Mouse (Mus musculus) hindbrain, postnatal 0 days (tissue): ENCODE results near the gene Idua. TPM values are rescaled to one million over a fixed set of nuclear protein-coding genes. Genes with fewer than 3 reads are reported as not detected.

Source experiments
- ATAC-seq: fragments of 200-750 bp; cut with Nextera tagmentation; 2 replicates; pipeline ENCODE4 v1.8.0; 2017; ENCODE audit warnings: mild to moderate bottlenecking, moderate TSS enrichment, moderate library complexity
- DNase-seq: peaks from one replicate; pipeline ENCODE4 v3.0.0-alpha.2; 2015; ENCODE audit warnings: low spot score
- H3K27ac ChIP-seq: fragments of 300-500 bp; sonication (generic); 2 replicates; pipeline ENCODE4 v1.5.1; 2014; ENCODE audit warnings: mild to moderate bottlenecking
- H3K27me3 ChIP-seq: fragments of 300-500 bp; sonication (generic); 2 replicates; pipeline ENCODE4 v1.6.1; 2014; ENCODE audit warnings: low read length, mixed read lengths; ENCODE audit not compliant: insufficient read depth
- H3K36me3 ChIP-seq: fragments of 300-500 bp; sonication (generic); 2 replicates; pipeline ENCODE4 v1.6.1; 2014; ENCODE audit warnings: low read length, mixed read lengths; ENCODE audit not compliant: insufficient read depth
- H3K4me1 ChIP-seq: fragments of 300-500 bp; sonication (generic); 2 replicates; pipeline ENCODE4 v1.6.1; 2014; ENCODE audit warnings: antibody characterized with exemption, low read length, mixed read lengths; ENCODE audit not compliant: insufficient read depth
- H3K4me2 ChIP-seq: fragments of 300-500 bp; sonication (generic); 2 replicates; pipeline ENCODE4 v1.6.1; 2014; ENCODE audit warnings: low read depth, mild to moderate bottlenecking, low read length, moderate library complexity, mixed read lengths
- H3K4me3 ChIP-seq: fragments of 300-500 bp; sonication (generic); 2 replicates; pipeline ENCODE4 v1.5.1; 2014; ENCODE audit warnings: low read length
- H3K9ac ChIP-seq: fragments of 300-500 bp; sonication (generic); replicated peaks from 2 replicates; pipeline ENCODE4 v1.6.1; 2014; ENCODE audit warnings: mild to moderate bottlenecking, low read length, moderate library complexity, mixed read lengths
- H3K9me3 ChIP-seq: fragments of 300-500 bp; sonication (generic); 2 replicates; pipeline ENCODE4 v1.6.1; 2016; ENCODE audit warnings: low read length, mixed read lengths
- CTCF ChIP-seq: IDR thresholded peaks from 2 replicates; pipeline ENCODE4 v1.5.1; 2016; ENCODE audit warnings: antibody characterized with exemption, control low read depth, low read depth
- WGBS: fragments of 180-500 bp; shearing (Covaris S2); extraction: QIAGEN DNeasy Blood & Tissue Kit; methylation state at CpG from one replicate; pipeline ENCODE4 v1.1.7; 2014; 5-methylcytosine and 5-hydroxymethylcytosine counted together
- polyA plus RNA-seq: library from polyadenylated mRNA; unstranded; fragments of >200 nt; fragmentation: Nextera tagmentation; extraction: Ambion mirVana; gene quantifications from 2 replicates; pipeline ENCODE4 v1.2.1, GENCODE M21; 2015
- total RNA-seq: library from RNA; depleted of rRNA; stranded (reverse); fragments of >200 nt; gene quantifications from 2 replicates; pipeline ENCODE4 v1.2.3, GENCODE M21; 2014

Gene Idua
- total and polyA plus RNA-seq, 2 experiments from 2014 or later, result 8.2 to 11.4 TPM

GRCm38 (mm10) chr5:108713096-108713495 lies 53.0 kb downstream of the Idua start:
- no peaks in the 10 kb centered on the region for H3K36me3 ChIP-seq
- ATAC-seq (no peak), DNase-seq (no peak)
- no peak overlapping the region for H3K9ac ChIP-seq
- no peak overlapping the region for H3K4me2 ChIP-seq
- no peak overlapping the region for H3K4me3 ChIP-seq
- H3K4me1 ChIP-seq, result no peaks in the 10 kb centered on the region
- no peak for TF ChIP-seq CTCF
- H3K27me3 ChIP-seq, result no peaks in the 10 kb centered on the region
- WGBS, result 82% methylated on average over 2 of the region's 2 CpGs
- no peaks in the 10 kb centered on the region for H3K9me3 ChIP-seq
- peak overlapping the region; percentile 54; the same call in 1 of the 2 replicates for H3K27ac ChIP-seq

DNA sequence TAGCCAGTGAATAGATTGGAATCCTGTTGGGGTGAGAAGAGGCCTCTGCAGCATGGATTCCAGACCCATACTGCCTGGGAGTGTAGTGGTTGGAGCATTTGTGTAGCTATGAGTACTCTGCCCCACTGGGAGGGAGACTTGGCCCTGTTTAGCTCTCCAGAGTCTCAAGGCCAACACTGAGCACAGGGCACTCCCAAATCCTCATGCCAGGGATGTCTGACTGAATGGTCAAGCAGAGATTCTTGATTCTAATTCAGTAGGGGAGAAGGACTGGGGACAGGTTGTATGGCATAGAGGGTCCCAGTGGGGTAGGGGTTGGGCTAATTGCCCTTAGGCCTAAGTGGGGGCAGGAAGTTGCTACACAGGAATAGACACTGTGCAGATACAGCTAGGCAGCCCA lies 53.6 kb downstream of the Idua start:
- Histone ChIP-seq H3K36me3 (no peaks in the 10 kb centered on the region), H3K27me3 (no peaks in the 10 kb centered on the region), H3K9ac (no peak overlapping the region), H3K27ac (peak overlapping the region; percentile 54; the same call in 1 of the 2 replicates), H3K4me1 (no peaks in the 10 kb centered on the region), H3K4me3 (no peak overlapping the region), H3K9me3 (no peaks in the 10 kb centered on the region), H3K4me2 (no peak overlapping the region)
- no peak for DNase-seq
- peak; percentile 28; the same call in 1 of the 2 replicates for ATAC-seq
- TF ChIP-seq CTCF, result no peak

DNA sequence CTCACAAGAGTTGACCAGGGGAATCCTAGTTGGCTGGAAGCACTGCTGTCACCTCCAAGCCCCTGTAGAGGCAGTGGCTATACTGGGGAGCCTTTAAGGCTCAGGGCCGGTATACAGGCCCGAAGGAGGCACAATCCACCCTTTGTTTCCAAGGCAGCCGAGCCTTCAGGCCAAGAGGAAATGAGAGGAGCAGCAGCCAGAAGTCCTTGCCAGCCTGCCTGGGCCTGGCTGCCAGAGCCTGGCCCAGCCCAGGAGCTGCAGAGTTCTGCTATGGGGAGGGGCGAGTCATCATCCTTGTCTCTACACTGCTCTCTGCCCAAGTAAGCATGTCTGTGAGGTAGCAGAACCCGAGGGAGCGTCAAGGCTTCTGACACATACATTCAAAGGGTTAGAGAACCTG lies 54.0 kb downstream of the Idua start:
- peak overlapping the region; percentile 54; the same call in 1 of the 2 replicates for H3K27ac ChIP-seq
- no peaks in the 10 kb centered on the region for H3K9me3 ChIP-seq
- no peaks in the 10 kb centered on the region for H3K27me3 ChIP-seq
- H3K9ac ChIP-seq, result no peak overlapping the region
- H3K36me3 ChIP-seq, result no peaks in the 10 kb centered on the region
- H3K4me3 ChIP-seq, result no peak overlapping the region
- TF ChIP-seq CTCF, result no peak
- H3K4me1 ChIP-seq, result no peaks in the 10 kb centered on the region
- WGBS, result 40% methylated on average over 6 of the region's 6 CpGs
- H3K4me2 ChIP-seq, result no peak overlapping the region
- peak; percentile 89 for ATAC-seq
- DNase-seq, result peak; percentile 76

DNA sequence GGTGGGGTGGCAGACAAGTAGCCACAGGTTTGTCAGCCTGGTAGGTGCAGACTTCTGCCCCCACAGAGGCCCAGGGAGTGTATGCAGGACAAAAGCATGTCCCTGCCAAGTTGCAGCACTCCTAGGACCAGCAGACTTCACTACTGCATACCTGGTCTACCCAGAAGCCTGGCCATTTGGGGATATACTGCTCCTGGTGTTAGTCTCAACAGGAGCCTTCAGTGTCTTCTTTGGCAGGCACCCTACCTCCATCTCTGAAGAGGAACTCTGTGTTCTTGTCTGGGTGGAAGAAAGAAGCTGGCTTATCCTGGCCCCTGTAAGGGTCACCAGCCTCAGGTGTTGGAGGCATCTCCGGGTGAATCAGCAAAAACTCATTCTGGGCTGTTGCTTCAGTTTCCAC lies 55.8 kb downstream of the Idua start:
- WGBS, result 79% methylated on average over 1 of the region's 1 CpGs
- H3K4me1 ChIP-seq, result no peaks in the 10 kb centered on the region

DNA sequence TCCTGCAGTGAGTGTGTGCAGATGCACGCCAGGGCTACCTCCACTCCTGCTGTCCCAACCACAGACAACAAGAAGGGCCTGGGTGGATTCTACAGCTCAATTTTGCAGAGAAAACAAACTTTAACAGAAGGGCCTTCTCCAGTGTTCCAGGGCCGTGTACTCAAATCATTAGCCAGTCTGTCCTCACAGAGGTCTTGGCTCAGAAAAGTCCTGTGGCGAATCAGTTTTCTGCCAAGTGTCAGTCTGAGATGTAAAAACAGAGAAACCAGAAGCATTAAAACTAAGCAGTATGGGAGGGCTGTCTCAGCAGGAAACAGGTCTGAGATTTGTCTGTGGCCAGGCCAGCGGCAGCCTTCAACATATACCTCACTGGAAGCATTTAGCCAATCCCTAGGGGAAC lies 57.9 kb downstream of the Idua start:
- Histone ChIP-seq H3K4me2 (no peak overlapping the region), H3K36me3 (no peaks in the 10 kb centered on the region), H3K27ac (peak overlapping the region; percentile 41; the same call in 1 of the 2 replicates), H3K4me3 (no peak overlapping the region), H3K9ac (no peak overlapping the region), H3K27me3 (no peaks in the 10 kb centered on the region), H3K9me3 (no peaks in the 10 kb centered on the region), H3K4me1 (no peaks in the 10 kb centered on the region)
- TF ChIP-seq CTCF, result no peak
- peak; percentile 39; the same call in 1 of the 2 replicates for ATAC-seq
- WGBS, result 27% methylated on average over 4 of the region's 4 CpGs
- DNase-seq, result peak; percentile 66

More for the DNA sequence above, 55.8 kb downstream of the Idua start:
- no peak for ATAC-seq
- no peak for TF ChIP-seq CTCF
- H3K9me3 ChIP-seq, result no peaks in the 10 kb centered on the region
- no peaks in the 10 kb centered on the region for H3K36me3 ChIP-seq
- H3K9ac ChIP-seq, result no peak overlapping the region
- no peak for DNase-seq
- H3K27ac ChIP-seq, result no peak overlapping the region
- no peaks in the 10 kb centered on the region for H3K27me3 ChIP-seq
- H3K4me2 ChIP-seq, result no peak overlapping the region
- H3K4me3 ChIP-seq, result no peak overlapping the region

DNA sequence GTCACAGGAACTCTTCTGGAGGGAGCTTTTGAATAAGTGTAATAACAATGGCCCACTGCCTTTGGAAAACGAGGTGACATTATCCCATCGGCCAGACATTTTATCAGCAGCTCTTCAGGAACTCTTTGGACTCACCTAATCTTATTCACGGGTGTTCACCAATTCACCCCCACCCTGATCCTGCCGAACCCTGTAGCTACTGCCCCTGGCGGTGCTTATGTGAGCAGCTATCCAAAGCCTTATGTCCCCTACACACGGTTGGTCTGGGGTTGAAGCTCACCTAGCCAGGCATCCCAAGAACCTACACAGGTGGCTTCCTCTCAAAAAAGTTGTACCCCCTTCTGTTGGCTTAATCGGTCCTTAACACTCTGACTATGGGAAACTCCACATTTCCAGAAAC lies 59.6 kb downstream of the Idua start:
- H3K4me2 ChIP-seq, result no peak overlapping the region
- no peaks in the 10 kb centered on the region for H3K4me1 ChIP-seq
- H3K9me3 ChIP-seq, result no peaks in the 10 kb centered on the region
- H3K27ac ChIP-seq, result no peak overlapping the region
- 66% methylated on average over 7 of the region's 7 CpGs for WGBS
- H3K36me3 ChIP-seq, result no peaks in the 10 kb centered on the region
- no peaks in the 10 kb centered on the region for H3K27me3 ChIP-seq
- no peak for TF ChIP-seq CTCF
- no peak overlapping the region for H3K4me3 ChIP-seq
- no peak for DNase-seq
- ATAC-seq, result no peak
- H3K9ac ChIP-seq, result no peak overlapping the region

DNA sequence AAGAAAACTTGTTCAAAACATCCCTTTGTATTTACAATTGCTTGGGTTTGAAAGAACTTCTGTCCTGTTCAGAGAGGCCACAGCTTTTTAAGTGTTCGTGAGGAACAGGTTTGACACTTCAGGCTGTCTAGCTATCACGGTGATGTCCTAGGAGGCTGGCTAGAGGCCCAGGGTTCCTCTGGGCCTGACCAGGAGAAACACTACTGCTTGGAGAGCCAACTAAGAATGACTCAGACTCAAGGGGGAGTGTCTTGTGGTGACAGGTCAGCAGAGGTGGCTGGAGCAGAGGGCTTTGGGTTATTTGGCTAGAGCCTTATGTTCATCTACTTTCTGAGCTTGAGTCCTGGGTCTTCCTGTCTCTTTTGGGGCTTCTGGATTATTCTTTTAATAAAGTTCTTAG lies 63.9 kb downstream of the Idua start:
- no peak for DNase-seq
- Histone ChIP-seq H3K9me3 (no peaks in the 10 kb centered on the region), H3K4me2 (no peak overlapping the region), H3K36me3 (no peaks in the 10 kb centered on the region), H3K9ac (no peak overlapping the region), H3K27me3 (no peaks in the 10 kb centered on the region), H3K27ac (no peak overlapping the region), H3K4me1 (no peaks in the 10 kb centered on the region), H3K4me3 (no peak overlapping the region)
- WGBS, result 64% methylated on average over 2 of the region's 2 CpGs
- no peak for ATAC-seq
- TF ChIP-seq CTCF, result no peak
